Mouse (Mus musculus) neutrophil, adult 5-6 weeks (primary cell): Measurements from ENCODE around the gene Dera. TPM values are rescaled to one million over a fixed set of nuclear protein-coding genes. Genes with fewer than 3 reads are reported as not detected.
A peak's percentile ranks its signal among the peaks of the same experiment; 100 is the strongest.

ENCODE experiments used
- ATAC-seq: fragments of 151-379, 151-347 bp; 2 replicates; pipeline ENCODE4 v1.8.0; 2017; ENCODE audit warnings: mild to moderate bottlenecking, moderate TSS enrichment; ENCODE audit not compliant: insufficient number of reproducible peaks, poor library complexity, low FRiP score, severe bottlenecking; ENCODE audit errors: extremely low read depth
- total RNA-seq: library from RNA; stranded (forward); fragments of 200-1000 nt; gene quantifications from 2 replicates; pipeline ENCODE4 v1.2.3, GENCODE M21; 2017

Gene Dera
- total RNA-seq, 1 experiment from 2014 or later: 26.4 TPM

GRCm38 (mm10) chr6:137796596-137797567 lies 42.5 kb downstream of the Dera start:
- no peak for ATAC-seq

- no peak for ATAC-seq
These were observed 44.9 kb downstream of the Dera start for GRCm38 (mm10) chr6:137799253-137799652.

DNA sequence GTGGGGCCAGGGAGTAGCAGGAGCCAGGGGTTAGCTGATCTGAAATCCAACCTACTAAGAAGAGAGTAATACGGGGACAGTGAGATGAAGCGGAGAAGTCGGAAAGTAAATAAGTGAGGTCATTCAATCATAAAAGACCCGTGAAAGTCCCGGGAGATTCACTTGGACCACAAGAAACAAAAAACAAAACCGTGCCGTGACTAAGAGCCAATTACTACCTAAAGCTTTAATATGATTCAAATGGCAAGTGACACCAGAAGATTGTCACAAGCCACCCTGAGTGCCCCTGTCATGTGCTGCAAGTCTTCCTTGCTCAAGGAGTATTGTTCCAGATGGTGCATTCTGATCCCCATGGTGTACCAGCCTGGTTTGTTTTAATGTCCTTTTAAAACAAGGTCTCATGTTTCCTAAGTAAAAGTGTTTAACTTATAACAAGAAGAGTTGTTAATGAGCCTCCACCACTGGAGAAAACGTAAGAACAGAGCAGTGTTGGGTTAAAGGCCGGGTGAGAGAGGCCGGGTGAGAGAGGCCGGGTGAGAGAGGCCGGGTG lies 49.2 kb downstream of the Dera start:
- no peak for ATAC-seq

- no peak for ATAC-seq
These were observed 49.8 kb downstream of the Dera start for GRCm38 (mm10) chr6:137804121-137804520.

DNA sequence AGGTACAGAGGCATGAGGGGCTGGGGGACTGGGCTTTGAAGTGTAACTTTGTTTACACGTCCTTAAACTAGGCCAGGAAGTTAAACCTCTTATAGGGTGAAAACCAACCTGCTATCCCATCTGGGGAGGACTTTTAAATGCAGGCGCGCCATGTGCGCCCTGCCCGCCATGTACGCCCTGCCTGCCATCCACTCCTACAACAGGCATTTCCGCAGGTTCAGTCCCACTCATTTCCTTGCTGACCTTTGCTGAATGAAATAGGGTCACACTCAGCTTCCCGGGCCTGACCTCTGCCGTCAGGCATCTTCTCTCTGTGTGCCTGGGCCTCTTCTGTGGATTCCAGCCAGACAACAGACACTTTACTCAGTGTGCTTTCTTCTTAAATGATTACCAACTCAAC lies 50.3 kb downstream of the Dera start:
- no peak for ATAC-seq

DNA sequence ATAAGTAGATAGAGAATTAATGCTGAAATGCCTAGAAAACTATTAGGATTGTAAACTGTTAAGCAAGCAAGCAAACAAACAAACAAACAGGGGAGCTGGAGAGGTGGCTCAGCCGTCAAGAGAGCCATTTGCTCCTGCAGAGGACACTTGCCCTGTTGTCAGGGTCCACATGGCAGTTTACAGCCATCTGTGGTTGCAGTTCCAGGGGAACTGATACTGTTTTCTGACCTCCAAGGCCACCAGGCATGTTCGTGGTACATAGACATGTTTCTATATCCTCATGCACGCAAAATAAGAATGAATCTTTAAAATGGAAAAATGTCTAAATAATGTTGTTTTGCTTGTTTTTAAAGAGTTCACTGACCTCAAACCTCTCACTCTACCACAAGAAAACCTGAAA lies 52.0 kb downstream of the Dera start:
- ATAC-seq: no peak

GRCm38 (mm10) chr6:137806806-137807205 lies 52.5 kb downstream of the Dera start:
- no peak for ATAC-seq

- no peak for ATAC-seq
These were observed 53.0 kb downstream of the Dera start for GRCm38 (mm10) chr6:137807296-137807695.

DNA sequence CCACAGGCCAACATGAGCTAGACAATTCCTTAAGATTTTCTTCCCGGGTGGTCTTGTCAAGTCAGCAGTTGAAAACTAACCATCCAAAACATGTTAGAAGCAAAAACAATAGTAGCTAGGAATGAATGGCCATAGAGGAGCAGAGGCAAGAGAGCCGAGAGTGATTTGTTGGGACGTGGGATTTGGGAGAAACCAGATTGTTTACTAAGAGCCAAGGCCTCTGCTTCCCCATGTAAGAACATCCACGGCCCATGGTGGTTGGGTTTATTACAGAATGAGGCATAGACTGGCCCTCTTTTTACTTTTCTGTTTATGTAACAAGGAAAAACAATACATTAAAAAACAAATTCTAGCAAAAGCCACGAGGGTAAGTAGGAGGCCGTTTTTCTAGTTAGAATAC lies 54.4 kb downstream of the Dera start:
- ATAC-seq: no peak

GRCm38 (mm10) chr6:137810136-137810535 lies 55.8 kb downstream of the Dera start:
- no peak for ATAC-seq

DNA sequence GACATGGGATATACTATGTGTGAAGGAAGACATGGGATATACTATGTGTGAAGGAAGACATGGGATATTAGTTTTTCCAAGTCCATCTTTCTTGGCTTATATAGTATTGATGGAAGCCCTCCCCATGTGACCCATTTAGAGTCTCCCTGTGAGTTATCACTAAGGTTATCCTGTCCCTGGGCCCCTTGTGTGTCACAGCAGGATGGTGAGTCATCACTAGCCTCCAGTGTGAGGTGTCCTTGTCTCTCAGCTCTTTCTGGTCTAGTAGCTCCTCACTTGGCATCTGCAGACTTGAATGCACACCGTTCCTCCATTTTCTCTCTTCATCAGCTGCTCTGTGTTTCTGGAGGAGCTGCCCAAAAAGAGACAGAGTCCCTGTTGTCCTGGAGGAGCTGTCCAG lies 59.7 kb downstream of the Dera start:
- no peak for ATAC-seq

DNA sequence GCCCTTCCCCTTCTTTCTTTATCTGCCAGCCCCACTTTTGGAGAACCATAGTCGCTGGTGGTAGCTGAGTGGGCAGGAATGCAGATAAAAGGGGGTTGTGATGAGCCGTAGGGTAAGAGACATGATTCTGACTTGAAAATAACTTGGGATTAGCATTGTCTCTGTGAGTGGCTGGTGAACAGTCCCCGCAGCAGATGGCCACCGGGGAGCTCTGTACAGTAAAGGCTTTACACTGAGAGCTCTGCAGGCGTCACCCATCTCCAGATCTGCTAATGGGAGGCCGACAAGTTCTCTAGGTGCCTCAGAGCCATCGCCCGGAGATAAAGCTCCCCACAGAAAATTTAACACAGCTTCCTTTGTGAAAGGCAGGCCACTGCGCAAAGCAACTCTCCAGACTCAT lies 62.2 kb downstream of the Dera start:
- no peak for ATAC-seq

- ATAC-seq: no peak
These were observed 68.2 kb downstream of the Dera start for GRCm38 (mm10) chr6:137822550-137822949.

DNA sequence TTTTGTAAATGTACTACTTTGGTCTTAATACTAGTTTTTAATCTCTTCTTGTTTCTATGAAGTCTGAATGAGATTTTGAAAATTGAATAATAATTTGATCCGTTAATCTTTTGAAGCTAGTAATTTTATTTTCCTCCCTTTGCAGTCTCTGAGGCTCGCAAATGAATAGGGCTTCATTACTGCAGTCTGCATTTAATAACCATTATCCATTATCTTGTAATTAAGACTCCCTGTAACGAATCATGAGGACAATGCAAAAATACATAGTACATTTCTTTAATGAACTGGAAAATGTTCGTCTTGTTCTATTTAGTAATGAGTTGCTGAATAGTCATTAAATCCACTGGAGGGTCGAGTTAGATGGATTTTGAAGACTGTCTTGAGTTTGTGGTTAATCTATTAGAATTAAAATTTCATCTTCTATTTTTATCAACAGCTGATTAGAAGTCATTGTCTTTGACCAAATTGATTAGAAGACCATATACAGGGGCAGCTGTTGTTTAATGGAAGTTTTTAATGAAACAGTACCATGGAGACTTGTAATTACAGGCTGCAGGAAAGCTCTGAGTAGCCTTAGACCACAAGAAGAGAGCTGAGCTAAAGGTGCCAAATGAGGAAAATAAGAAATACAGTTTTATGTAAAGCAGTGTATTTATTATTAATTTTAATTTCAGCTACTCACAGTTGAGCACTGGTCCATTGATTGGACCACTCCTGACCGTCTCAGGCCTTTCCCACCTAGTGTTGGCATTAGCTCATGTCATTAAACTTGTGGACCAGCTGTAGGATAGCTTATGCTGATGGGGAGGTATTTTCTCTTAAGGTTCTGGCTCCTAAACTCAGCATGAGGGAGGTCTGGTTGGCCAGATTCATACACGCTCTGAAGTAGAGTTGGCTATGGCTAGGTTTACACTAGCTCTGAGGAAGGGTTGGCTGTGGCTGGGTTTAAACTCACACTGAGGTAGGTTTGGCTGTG lies 70.0 kb downstream of the Dera start:
- no peak for ATAC-seq

- ATAC-seq: 0 out of 2 replicates have a peak, but pooled peaks have one; percentile 16
These were observed 70.8 kb downstream of the Dera start for GRCm38 (mm10) chr6:137825022-137825613.

DNA sequence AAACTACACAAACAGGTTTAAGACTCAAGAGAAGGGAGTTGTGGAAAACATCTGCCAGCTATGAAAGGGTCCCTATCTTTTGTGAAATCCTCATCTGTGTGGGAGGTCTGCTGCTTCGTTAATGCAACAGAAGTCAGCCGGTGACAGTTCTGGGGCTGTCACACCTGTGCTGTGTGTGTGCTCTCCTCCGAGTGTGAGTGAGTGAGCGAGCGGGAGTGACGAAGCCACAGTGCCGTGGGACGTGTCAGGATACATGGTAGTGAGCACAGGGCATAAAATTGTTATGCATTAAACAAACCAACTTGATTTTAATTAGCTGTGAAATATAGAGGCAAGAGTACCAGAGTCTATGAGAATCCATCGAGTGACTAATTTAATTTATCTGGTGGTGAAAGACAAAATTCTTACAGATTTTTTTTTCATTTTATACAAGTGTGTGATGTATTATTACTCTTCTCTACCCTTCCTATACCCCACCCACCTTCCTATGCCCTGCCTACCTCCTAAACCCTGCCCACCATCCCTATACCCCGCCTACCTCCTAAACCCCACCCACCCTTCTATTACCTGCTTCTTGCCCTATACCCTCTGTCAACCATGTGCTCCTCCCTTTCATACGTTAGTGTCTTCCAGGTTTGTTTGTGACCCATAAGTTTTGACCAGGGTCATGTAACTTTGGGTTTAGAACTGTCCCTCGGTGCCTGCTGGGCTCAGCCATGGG lies 74.9 kb downstream of the Dera start:
- no peak for ATAC-seq

DNA sequence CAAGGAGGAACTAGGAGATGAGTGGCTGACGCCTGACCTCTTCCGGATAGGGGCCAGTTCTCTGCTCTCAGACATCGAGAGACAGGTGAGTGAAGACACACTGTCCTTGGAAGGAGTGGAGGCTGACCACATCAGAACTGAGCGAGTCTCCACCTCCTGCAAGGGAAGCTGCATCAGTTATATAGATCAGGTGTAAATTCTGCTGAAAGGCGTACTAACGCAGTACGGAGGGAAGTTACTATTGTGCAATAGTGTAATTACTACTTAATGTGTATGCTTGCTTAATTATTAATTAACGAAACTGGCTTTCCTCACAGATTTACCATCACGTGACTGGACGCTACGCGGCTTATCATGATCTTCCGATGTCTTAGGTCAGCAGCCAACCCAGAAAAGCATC lies 82.5 kb downstream of the Dera start:
- ATAC-seq: 0 out of 2 replicates have a peak, but pooled peaks have one; percentile 6

GRCm38 (mm10) chr6:137843337-137843736 lies 89.0 kb downstream of the Dera start:
- ATAC-seq: no peak
